Mouse (Mus musculus) megakaryocyte, embryonic 14.5 days (primary cell): ENCODE results near the gene Zfp61.

Source experiments
- FLI1 ChIP-seq: IDR thresholded peaks from 2 replicates; pipeline ENCODE4 v1.6.1; 2012; ENCODE audit warnings: low read length, inconsistent platforms, mixed read lengths
- GATA1 ChIP-seq: IDR thresholded peaks from 3 replicates; pipeline ENCODE4 v1.6.1; 2012; ENCODE audit warnings: mixed read lengths, low read length, inconsistent platforms, borderline replicate concordance

DNA sequence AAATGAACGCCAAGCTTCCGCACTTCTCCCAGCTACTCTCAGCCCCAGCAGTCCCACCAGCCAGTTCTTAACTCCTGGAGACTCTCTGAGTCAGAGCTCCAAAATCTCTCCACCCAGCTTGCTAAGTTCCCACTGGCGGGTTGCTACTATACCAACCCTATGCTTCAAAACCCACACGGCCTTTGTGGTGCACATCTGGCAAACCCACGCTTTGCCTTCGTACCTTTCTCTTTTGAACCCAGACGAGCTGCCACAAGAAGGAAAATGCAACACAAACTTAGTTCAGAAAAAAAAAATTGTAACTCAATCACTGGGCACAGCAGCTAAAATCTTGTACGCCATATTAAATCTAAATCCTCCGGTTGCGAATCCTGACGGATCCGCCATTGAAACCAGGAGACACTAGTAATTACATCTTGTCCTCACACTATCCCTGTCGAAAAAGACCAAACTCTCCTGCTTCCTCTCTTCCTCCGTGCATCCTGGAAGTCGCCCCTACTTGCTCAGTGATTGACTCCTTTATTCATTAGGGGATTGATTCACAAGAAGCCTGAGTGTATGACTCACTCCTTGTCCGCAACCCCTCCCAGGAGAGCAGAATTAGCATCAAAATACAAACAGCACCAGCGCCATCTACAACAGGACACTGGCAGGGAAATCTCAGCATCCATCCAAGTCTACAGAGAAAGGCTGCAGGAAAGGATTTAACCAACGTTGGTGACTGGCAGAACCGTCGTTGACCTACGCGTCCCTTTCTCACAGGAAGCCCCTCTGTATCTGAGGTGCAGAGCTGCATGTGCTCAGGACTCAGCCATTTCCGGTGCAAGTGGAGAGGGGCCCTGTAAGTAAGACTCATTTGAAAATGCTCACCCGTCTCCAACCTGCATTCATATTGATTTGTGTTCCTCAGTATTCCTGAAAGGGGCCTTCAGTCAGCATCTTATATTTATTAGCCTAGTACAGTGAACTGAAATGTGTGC lies 32.6 kb downstream of the Zfp61 start:
- TF ChIP-seq GATA1: no peak
- TF ChIP-seq FLI1: no peak
